Mouse (Mus musculus): ENCODE measurements around the gene Lrp1.

DNA sequence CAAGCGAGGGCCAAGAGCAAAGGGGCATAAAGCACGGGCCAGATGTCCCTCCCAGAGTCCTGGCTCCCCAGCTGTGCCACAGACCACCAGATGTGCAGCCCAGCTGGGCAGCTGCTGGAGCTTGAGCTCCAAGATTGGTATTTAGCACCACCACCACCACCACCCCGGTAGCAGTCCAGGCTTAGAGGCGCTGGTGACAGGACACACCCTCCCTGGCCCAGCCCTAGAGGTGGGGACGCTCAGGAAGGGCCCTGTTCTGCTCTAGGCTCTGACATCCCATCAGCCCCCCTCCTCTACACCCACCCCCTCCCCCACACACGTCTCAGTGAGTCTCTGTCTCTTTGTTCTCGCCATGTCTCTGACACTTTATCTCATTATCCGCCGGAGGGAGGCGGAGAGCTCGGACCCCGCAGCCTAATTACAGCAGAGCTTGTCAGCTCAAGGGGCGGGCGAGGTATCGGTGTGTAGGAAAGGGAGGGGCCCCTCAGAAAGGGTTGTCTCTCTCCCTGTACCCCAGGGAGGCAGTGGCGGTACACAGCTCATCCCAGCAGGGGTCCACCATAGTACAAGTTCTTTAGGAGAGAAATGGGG is 107.4 kb downstream of the Lrp1 start:
- TF ChIP-seq CTCF (conservative IDR thresholded peaks at IDR 0.05; ENCODE audit: insufficient read depth, insufficient read length, low read depth, low read length): no peak
- no peak for TF ChIP-seq POLR2A (IDR thresholded peaks at IDR 0.05; ENCODE audit: low read depth, low read length)

All from kidney, adult 2 months (tissue).